Mouse (Mus musculus): Measurements from ENCODE around the gene 4930402H24Rik.

GRCm38 (mm10) chr2:130843623-130844022 lies 62.6 kb downstream of the 4930402H24Rik start:
- TF ChIP-seq POLR2A (IDR thresholded peaks at IDR 0.05; ENCODE audit: control insufficient read depth in 1 of 2, insufficient read depth in 1 of 2, low read depth in 1 of 2, low read length in 2 of 2, poor library complexity in 1 of 2) (no peak), USF2 (IDR thresholded peaks at IDR 0.05; ENCODE audit: borderline replicate concordance in 1 of 2, insufficient read depth in 1 of 2, low read depth in 1 of 2, low read length in 2 of 2) (no peak), CTCF (IDR thresholded peaks at IDR 0.05 in 2 of 3, conservative IDR thresholded peaks at IDR 0.05 in 1 of 3; ENCODE audit: control insufficient read depth in 1 of 3, insufficient read depth in 1 of 3, low read depth in 2 of 3, low read length in 3 of 3, poor library complexity in 1 of 3, severe bottlenecking in 1 of 3) (no peak), MXI1 (IDR thresholded peaks at IDR 0.05; ENCODE audit: low read depth, low read length) (no peak), E2F4 (IDR thresholded peaks at IDR 0.05; ENCODE audit: borderline replicate concordance, low read depth, low read length) (no peak), RCOR1 (IDR thresholded peaks at IDR 0.05; ENCODE audit: low read depth, low read length) (no peak), POLR2AphosphoS2 (IDR thresholded peaks at IDR 0.05; ENCODE audit: low read length) (no peak), TAL1 (IDR thresholded peaks at IDR 0.05; ENCODE audit: low read length) (no peak), RAD21 (IDR thresholded peaks at IDR 0.05; ENCODE audit: low read depth, low read length) (no peak), ZKSCAN1 (IDR thresholded peaks at IDR 0.05; ENCODE audit: low read depth, low read length) (no peak)
